Mouse (Mus musculus) layer of hippocampus, postnatal 25 days (tissue): ENCODE measurements around the gene Nol4l. TPM values are rescaled to one million over a fixed set of nuclear protein-coding genes. Genes with fewer than 3 reads are reported as not detected.
A peak's percentile ranks its signal among the peaks of the same experiment; 100 is the strongest.

Experiments
- DNase-seq, 2 experiments: peaks; one replicate each; pipeline ENCODE4 v3.0.0; 2022; ENCODE audit warnings: mixed read lengths in 2 of 2, low spot score in 1 of 2; ENCODE audit errors: extremely low spot score in 1 of 2
- total RNA-seq, 2 experiments: library from RNA; stranded (reverse); gene quantifications; 2 replicates each; pipeline ENCODE4 v1.2.3; 2021

Gene Nol4l
- total RNA-seq = 10 to 100 TPM; 42.7 to 48.9 TPM

DNA sequence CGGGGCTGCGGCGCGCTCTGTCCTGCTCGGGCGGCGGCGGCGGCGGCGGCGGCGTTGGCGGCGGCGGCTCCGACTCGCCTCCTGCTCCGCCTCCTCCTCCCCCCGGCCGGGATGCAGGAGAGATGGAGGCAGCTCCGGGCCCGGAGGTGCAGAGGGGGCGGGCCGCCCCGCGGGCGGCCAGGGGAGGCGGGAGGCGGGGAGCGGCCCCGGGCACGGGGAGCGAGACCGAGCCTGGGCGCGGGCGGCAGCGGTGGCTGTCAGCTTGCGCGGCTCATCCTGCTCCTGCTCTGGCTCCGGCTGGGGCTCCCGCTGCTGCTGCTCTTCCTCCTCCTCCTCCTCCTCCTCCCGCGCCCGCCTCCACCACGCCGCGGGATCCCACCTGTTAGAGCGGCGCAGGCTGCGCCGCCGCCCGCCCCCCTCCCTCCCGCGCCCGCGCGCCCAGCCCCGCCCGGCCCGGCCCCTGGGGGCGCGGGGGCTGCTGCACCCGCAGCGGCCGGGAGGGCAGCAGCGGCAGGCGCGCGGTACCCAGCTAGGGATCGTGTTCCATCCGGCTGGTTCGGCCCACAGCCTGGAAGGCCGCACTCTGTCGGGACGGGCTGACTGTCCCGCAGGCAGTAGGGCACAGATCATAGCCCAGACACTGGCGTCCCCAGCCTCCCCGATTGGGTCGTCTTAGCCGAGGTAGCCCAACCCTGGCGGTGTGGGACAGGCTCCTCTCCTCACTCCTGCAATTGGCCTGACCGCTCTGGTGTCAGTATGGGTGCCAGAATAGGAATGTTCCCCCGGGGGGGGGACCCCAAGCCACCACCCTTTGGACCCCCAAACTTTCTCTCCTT, at the start of gene Nol4l:
Gene Nol4l, minus strand, starts transcription at position 41 of the 836 bp plus-strand sequence.
- DNase-seq = peak; percentile 24 to 43

DNA sequence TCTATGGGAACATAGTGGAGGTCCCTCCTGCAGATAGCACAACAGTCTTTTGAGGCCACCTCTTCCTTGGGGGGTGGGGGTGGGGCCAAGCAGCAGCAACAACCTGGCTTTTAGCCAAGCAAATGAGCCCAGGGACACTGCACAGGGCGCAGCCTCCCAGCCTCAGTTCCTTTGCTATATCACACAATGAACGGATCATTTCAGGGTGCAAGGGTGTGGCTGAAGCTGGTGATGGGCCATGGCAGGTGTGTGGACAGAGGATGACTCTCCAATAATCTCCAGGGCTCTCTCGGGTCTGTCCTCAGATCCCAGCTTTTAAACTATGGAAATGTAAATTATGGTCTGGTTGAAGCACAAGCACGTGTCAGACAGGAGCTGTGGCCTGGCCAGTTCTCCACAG, 47.4 kb upstream of the Nol4l start:
- no peak for DNase-seq

DNA sequence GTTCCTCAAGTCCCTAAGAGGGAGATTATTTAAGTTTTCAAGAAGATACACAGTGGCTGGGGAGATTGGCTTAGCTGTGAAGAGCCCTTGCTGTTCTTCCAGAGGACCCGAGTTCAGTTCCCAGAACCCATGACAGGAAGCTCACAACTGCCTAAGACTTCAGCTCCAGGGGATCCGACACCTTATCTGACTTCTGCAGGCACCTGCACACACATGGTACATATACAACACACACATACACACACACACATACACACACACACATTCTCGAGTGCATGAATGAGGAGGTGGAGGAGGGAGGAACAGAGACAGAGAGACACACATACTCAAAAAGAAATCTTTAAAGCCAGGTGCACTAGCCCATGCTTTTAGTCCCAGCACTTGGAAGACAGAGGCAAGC, 46.4 kb upstream of the Nol4l start:
- DNase-seq = no peak

DNA sequence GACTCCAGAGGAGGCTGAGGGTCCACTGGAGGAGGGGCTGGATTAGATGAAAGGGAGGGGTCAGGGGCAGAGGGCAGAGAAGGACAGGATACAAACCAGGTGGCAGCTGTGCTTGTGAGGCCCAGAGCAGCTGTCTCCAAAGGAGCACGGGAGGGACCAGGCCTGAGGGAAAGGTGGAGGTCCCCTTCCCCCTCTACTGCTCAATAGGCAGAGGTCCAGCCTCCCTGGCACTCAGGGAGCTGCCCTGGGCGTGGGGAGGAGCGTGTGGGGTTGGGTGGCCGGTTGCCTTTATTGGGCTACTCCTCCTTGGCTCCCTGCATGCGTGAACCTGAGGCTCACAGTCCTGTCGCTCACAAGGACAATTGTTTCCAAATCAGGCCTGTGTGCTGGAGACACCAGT, 45.8 kb upstream of the Nol4l start:
- no peak for DNase-seq

DNA sequence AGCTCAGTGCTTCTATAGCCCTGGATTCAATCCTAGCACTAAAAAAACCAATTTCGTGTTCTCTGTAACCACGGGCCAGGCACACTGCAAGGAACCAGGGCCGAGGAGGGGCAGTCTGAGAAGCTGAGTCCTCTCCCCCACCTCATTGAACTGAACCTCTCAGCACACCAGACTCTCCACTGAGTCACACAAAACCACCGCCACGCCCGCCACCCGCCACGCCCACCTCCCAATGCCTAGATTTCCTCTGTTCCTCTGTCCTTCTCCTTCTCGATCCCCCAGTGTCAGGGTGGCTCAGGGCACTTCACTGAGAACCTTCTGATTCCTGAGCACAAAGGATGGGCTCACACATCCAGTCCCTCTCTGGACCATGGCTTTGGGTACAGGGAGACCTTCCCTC, 43.3 kb upstream of the Nol4l start:
- DNase-seq = no peak

DNA sequence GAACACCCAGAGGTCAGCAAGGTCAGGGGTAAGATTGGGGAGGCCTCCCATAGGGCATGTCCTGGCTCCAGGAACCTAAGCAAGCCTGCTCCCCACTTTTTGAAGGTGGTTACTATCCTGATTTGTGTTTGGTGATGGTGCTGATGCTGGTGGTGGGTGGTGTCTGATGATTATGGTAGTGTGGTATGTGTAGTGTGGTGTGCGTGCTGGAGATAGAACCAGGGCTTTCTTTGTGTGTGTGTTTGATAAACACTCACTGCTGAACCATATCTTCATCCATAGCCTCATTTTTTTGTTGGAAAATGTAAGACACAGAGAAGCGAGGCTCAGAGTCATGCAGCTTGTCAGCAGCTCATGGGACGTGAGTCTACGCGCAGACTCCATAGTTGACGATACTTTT, 38.8 kb upstream of the Nol4l start:
- no peak for DNase-seq

DNA sequence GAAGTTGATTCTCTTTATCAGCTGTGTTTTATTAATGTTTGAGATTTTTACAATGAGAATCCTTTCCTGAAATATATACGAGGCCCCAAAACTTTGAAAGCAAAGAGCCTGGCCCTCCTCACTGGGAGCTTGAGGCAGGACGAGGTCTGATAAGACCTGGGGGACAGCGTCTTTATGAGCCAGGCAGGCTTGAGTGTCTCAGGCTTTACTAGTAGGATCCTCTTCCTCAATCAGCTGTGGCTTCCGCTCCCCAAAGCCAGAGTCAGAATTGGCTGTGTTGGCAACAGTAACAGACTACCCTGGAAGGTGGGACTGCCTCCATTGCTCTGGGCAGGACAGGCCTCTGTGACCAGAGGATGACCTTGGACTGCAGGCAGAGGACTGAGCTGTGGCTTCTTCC, 38.2 kb upstream of the Nol4l start:
- DNase-seq = no peak

DNA sequence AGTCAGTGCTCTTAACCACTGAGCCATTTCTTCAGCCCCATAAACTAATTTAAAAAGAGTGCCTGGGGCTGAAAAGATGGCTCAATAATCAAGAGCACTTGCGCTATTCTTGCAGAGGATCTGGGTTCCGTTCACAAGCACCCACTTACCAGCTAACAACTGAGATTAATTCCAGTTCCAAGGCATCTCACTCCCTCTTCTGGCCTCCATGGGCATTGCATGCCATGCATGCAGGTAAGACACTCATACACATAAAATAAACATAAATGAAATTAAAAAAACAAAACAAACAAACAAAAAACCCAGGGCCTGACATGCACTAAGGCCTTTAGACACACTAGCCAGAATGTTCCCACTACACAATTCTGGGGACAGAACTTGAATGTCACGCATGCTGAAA, 34.6 kb upstream of the Nol4l start:
- no peak for DNase-seq

DNA sequence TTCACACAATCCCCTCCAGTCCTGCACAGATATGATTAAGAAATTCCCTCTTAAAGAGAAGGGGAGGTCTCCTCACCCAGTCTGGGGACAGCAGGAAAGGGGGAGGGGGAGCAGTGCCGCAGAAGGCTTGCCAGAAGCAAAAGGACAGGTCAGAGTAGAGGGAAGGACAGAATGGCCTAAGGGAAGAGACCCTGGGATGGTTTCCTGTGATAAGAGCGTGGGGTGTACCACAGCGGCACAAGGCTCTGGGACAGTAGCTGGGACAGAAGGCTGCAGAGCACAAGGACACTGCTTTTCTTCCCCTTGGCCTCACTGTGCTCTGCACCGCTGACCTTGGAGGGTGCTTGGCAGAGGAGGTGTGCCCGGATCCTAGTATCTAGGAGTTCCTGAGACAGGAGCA, 31.8 kb upstream of the Nol4l start:
- DNase-seq = no peak

DNA sequence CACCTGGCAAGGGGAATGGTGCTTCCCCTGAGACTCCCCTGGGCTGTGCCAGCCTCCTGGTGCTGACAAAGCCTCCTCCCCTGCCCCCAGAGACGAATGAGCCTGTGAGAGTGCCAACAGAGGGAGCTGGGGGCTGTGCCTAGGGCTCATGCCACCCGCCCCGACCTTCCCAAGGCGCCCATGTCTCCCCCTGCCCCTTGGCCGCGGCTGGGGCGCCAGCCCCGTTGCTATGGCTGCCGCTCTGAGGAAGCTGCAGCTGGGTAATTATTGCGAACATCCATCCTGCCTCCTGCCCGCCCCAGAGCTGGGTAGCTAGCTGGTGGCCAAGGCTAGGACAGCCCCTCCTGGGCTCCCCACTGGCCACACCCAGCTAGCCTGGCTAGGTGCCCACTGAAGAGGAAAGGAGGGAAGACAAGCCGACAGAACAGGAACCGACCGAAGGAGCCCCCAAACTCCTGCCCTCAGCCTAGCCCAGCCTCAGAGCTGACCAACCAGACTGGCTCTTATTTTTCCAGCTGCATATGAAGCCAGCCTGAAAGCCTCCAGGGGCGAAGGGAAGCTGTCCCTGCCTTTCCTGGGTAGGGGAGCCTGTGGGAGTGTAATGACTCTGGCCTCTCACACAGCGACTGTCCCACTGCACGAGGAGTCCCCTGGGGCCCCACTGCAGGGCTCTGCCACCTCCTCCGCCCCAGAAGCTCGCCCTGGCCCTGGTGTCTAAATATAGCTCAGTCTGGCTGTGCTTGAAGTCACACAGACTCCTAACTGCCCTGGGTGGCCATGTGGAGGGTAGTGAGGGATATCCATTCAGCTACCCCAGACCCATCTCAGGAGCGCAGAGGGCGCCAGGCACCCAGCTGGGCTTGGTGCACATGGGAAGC, 31.1 kb upstream of the Nol4l start:
- no peak for DNase-seq

DNA sequence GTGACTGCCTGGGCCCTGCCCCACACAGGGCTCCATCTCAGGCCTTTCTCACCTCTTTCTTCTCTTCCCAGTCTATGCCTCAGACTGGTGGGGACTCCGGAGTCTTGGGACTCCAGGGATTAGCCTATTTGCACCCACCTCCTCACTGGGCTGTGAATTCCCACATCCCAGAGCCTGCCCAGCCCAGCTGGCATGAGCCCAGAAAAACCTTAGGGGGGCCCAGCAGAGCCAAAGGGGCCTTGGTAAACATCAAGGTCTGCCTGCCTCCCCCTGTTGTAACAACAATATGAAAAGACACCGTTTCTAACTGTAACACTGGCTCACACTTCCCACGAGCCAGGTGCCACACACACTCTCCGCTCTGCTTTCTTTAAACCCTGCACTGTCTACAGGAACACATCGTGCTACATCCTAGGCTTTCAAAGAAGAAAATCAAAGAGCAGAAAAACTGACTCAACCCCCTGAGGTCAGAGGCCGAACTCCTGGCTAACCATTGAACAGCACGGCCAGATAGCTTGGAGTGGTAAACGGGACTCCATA, 29.9 kb upstream of the Nol4l start:
- no peak for DNase-seq

DNA sequence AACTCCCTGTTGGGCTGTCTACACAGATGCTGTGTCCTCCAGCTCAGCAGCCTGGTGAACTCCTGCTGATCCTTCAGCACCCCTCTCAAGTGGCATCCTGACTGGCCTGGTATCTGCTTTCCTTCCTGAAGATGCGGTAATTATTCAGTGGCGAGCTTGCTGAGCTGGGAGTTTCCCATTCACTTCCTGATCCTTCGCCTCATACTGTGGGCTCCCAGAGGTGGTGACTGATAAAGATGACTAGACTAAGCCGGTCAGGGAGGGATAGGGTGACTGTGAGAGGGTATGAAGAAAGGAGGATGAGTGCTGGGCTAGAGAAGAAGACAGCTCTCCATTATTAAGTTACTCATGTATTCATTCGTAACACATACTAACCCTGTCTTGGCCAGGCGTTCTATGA, 28.7 kb upstream of the Nol4l start:
- DNase-seq = no peak

DNA sequence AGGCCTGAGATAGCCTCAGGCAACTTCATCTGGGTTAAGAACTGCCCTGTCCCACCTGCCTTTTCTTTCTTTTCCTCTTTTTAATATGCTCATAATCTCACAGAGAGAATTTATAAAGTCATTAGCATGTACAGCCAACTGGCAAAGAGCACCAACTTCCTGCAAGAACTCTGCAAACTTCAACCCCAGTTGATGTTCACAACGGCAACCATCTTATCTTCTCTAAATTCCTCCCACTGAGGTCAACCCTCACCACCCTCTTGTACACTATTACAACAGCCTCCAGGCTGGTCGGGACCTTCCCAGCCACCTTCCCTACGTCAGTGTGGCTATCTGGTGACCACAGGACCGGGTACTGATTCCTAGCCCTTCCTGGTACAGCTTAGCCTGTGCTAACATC, 27.5 kb upstream of the Nol4l start:
- no peak for DNase-seq

DNA sequence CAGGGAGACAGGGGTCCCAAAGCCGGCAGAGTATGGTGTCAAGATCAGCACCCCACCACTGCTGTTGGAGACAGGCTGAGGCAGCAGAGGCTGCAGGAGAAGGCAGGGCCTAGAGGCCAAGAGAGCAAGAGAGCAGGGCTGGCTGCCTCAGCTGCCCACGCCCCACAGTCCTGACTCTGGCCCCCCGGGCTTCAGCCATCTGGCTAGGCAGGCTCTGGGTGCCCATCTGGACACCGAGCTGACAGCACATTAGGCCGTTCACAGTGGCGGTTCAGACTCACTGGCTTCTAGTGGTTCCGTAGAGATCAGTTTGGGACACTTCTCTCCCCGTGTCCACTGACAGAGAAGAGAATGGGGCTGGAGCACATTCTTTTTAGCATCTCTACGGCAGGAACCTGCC, 26.4 kb upstream of the Nol4l start:
- DNase-seq = no peak

DNA sequence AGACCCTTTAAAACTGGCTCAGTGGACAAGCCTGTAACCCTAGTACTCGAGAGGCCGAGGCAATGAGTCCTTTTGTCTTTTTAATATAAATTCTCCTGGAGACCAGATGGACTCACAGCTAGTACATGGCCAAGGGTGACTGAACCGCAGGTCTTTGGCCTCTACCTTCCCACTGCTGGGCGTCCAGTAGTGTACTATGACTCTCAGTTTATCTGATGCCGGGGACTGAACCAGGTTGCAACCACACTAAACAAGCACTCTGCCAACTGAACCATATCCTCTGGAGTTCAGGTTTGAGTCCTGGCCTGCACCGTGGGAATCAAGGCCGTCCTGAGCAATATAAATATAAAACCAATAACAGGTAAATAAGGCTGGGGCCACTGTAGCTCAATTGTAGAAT, 24.8 kb upstream of the Nol4l start:
- no peak for DNase-seq

DNA sequence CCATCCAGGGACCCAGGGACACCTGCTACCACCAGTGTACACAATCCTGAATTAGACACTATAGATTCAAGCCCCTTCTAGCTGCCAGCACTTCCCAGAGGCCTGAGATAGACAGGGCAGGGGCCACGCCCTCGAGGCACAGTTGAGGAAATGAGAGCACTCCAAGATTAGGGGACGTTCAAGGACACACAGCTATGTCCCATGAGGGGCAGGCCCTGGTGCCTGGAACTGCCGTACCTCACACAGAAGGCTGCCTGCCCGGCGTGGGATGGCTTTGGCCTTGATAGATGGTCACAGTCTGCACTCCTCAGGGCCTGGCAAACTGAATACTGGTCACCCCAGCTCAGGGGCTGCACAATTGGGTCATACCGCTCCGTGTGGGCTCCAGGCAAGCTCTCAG, 19.7 kb upstream of the Nol4l start:
- no peak for DNase-seq

DNA sequence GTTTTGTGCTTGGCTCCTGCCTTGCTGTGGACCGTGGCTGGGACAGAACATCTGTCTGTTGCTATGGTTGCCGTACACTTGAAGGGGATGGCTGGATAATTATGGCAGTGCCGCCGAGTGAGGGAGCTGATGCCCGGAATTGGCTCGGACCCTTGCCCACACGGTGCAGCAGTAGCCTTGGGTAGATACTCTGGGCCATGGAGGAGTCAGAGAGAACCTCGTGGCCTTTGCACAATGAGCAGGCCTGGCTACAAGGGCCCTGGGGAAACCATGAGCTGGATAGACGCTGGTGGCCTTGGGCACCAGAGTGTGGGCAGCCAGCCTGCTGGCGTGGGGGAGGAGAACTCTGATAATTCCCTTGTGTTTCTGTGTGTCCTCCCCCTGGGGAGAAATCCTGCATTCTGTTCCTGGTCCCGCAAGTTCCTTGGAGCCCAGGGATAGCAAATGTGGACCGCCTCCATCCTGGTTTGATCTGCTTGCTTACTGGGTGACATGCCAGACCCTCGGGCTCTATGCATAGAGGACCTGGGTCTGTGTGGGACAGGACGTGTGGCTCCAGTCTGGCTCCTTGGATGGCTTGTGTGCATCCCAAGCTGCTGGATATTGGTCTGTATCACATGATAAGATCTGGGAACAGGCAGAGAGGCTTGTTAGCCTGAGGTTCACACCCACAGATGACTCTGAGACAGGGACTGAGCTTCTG, 18.6 kb upstream of the Nol4l start:
- no peak for DNase-seq

DNA sequence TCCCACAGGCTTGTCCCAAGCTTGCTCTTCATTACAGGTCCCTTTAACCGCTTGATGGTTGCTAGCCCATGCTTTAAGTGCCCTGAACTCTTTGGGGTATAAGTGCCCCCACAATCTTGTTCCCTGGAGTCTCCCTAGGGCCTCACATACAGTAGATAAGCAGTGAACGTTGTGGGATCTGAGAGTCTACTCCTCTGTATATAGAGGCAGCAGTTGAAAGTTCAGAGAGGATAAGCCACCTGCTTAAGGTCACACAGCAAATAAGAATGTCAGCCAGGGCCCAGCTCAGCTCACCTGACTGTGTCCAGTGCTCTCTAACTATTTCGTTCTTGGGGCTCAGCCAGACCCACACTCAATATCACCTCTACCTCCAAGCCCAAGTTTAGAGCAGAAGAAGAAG, 17.9 kb upstream of the Nol4l start:
- no peak for DNase-seq

DNA sequence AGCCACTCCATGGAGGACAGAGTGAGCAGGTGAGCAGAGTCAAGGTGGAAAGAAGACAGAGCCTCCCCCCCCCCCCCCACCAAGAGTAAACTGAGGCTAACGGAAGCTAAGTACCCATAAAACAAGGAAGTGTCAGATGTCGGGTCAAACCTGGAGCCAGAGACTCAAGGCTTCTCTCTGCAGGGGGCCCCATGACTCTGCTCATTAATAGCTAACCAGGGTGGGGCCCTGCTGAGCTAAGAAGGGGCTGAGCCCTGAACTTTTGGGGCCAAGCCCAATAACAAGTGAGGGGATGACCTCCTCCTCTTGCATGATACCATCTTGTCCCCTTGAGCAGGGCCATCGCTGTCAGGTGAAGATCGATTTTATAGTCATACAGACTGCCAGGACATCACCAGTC, 17.2 kb upstream of the Nol4l start:
- DNase-seq = no peak

DNA sequence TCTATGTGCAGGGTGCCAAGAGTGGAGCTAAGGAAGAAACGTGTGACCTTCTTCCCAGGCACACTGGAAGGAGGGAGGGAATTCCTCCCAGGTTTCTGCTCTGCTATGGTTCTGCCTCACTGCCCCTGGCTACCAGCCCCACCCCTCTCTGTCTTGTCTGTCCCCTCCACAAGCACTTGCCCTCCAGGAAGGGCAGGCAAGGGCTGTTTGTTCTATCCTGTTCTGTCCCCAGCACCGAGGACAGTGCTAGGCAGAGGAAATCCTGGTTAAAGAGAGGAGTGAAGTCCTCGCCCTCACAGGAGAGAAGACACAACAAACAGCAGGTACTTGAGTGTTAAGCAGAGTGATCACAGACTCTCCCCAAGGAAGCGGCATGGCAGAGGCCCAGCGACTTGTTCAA, 16.7 kb upstream of the Nol4l start:
- no peak for DNase-seq

DNA sequence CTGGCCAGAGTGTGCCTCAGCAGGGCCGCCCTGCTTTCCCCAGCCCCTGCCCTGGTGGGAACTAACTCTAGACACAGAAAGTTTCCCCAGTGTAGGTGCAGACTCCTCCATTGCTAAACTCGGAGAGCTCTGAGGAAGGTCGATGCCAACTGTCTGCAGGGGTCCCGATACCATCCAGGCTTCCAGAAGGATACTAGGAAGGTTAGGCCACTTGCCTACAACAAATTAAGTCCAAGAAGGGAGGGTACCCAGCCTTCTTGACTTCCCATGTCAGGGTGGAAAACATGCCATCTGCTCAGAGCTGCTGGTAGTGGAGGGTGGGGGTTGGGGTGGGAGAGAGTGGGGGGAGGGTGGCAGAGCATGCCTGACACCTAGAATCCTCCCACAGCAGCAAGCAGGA, 15.0 kb upstream of the Nol4l start:
- no peak for DNase-seq
